Mouse (Mus musculus) liver, postnatal 0 days (tissue): ENCODE measurements around the gene Plch1. TPM values are rescaled to one million over a fixed set of nuclear protein-coding genes. Genes with fewer than 3 reads are reported as not detected.

ENCODE experiments used
- ATAC-seq: fragments of 200-750 bp; cut with Nextera tagmentation; 2 replicates; pipeline ENCODE4 v1.8.0; 2017; ENCODE audit warnings: mild to moderate bottlenecking, moderate library complexity
- DNase-seq: peaks from one replicate; pipeline ENCODE4 v3.0.0-alpha.2; 2016
- H3K27ac ChIP-seq: fragments of 300-500 bp; sonication (generic); 2 replicates; pipeline ENCODE4 v1.5.1; 2014; ENCODE audit warnings: antibody characterized with exemption, moderate library complexity, mild to moderate bottlenecking, low read depth
- H3K27me3 ChIP-seq: fragments of 300-500 bp; sonication (generic); 2 replicates; pipeline ENCODE4 v1.6.1; 2014; ENCODE audit warnings: low read length, control low read depth, mixed read lengths; ENCODE audit not compliant: insufficient read depth
- H3K36me3 ChIP-seq: fragments of 300-500 bp; sonication (generic); replicated peaks from 2 replicates; pipeline ENCODE4 v1.6.1; 2014; ENCODE audit warnings: mild to moderate bottlenecking, control low read depth, low read length, moderate library complexity, mixed read lengths; ENCODE audit not compliant: insufficient read depth
- H3K4me1 ChIP-seq: fragments of 300-500 bp; sonication (generic); 2 replicates; pipeline ENCODE4 v1.6.1; 2014; ENCODE audit warnings: antibody characterized with exemption, mild to moderate bottlenecking, control low read depth; ENCODE audit not compliant: insufficient read depth
- H3K4me2 ChIP-seq: fragments of 300-500 bp; sonication (generic); 2 replicates; pipeline ENCODE4 v1.6.1; 2014; ENCODE audit warnings: low read depth, mild to moderate bottlenecking, low read length, moderate library complexity, mixed read lengths
- H3K4me3 ChIP-seq: fragments of 300-500 bp; sonication (generic); 2 replicates; pipeline ENCODE4 v1.5.1; 2014; ENCODE audit warnings: low read depth, low read length
- H3K9ac ChIP-seq: fragments of 300-500 bp; sonication (generic); replicated peaks from 2 replicates; pipeline ENCODE4 v1.6.1; 2014; ENCODE audit warnings: mild to moderate bottlenecking, moderate library complexity
- H3K9me3 ChIP-seq: fragments of 300-500 bp; sonication (generic); 2 replicates; pipeline ENCODE4 v1.6.1; 2016; ENCODE audit warnings: mild to moderate bottlenecking, control low read depth, low read length, mixed read lengths
- CTCF ChIP-seq: sonication (generic); IDR thresholded peaks from 2 replicates; pipeline ENCODE4 v1.5.1; 2016; ENCODE audit warnings: antibody characterized with exemption, low read depth
- EP300 ChIP-seq: IDR thresholded peaks from 2 replicates; pipeline ENCODE4 v1.6.1; 2016; ENCODE audit warnings: antibody characterized with exemption, low read depth, mild to moderate bottlenecking
- WGBS: fragments of 180-500 bp; shearing (Covaris S2); extraction: QIAGEN DNeasy Blood & Tissue Kit; methylation state at CpG from one replicate; pipeline ENCODE4 v1.1.7; 2014; ENCODE audit not compliant: insufficient replicate concordance; 5-methylcytosine and 5-hydroxymethylcytosine counted together
- polyA plus RNA-seq: library from polyadenylated mRNA; unstranded; fragments of >200 nt; fragmentation: Nextera tagmentation; extraction: Ambion mirVana; gene quantifications from 2 replicates; pipeline ENCODE4 v1.2.1, GENCODE M21; 2015

Plch1 gene
- polyA plus RNA-seq, 1 experiment from 2014 or later = 0.04 TPM

DNA sequence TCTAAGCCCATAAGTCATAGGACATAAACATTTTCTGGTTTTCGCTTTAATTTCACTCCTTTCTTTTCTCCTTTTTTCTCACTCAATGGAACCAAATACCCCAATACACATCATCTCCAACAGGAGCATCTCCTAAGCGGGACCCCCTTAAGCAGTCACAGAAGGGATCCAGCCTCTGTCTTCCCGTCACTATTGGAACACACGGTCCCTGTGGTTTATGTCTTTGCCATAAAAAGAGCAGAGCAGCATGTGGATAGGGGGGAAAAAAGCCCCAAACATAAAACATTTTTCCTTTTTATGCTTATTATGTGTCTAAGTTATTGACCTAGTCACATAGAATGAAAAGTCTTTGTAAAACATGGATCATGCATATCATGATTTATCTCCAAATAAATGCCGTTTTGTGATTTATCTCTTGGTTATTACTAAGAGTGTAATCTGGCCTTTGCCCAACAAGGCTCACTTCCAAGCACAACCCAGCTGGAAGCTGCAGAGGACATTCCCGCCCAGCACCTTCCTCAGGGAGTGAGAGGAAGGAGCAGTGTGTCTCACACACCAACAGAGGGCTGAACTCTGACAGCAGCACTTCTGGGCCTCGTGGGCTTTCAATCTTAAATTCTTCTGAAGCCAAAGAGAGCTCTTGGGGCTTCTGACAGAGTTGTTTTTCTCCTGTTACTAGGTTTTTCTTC, 126.5 kb downstream of the Plch1 start:
- no peak for DNase-seq
- Histone ChIP-seq H3K27ac (no peak overlapping the region), H3K36me3 (no peaks in the 10 kb centered on the region), H3K4me3 (no peak overlapping the region), H3K4me2 (no peak overlapping the region), H3K4me1 (no peaks in the 10 kb centered on the region), H3K27me3 (no peaks in the 10 kb centered on the region), H3K9ac (no peak overlapping the region), H3K9me3 (no peaks in the 10 kb centered on the region)
- ATAC-seq = no peak
- 62% methylated on average over 7 of the region's 7 CpGs for WGBS
- TF ChIP-seq CTCF (no peak), EP300 (no peak)

DNA sequence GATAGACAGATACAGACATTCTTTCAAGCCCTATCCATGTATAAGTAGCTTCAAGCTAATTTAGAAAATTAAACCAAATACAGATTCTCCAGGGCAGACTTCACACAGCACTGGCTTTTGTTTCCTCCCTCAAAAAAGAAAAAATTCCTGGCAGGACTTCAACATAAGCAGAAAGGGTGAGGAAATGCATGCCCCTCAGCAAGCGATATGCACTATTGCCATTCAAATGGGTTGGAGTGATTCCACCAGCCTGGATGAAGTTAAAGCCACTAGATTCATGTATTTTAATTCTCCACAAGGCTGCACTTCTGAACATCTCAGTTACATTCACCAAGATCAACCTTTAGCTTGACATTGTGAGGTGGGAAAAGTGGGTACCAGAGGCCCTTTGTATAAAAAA, 138.5 kb downstream of the Plch1 start:
- TF ChIP-seq CTCF = no peak
- TF ChIP-seq EP300 = no peak
- DNase-seq (no peak), ATAC-seq (no peak)
- no peak overlapping the region for H3K4me2 ChIP-seq
- WGBS = 78% methylated on average over 1 of the region's 1 CpGs
- no peak overlapping the region for H3K27ac ChIP-seq
- H3K36me3 ChIP-seq = no peaks in the 10 kb centered on the region
- H3K9me3 ChIP-seq = no peaks in the 10 kb centered on the region
- H3K9ac ChIP-seq = no peak overlapping the region
- no peaks in the 10 kb centered on the region for H3K4me1 ChIP-seq
- no peaks in the 10 kb centered on the region for H3K27me3 ChIP-seq
- no peak overlapping the region for H3K4me3 ChIP-seq

DNA sequence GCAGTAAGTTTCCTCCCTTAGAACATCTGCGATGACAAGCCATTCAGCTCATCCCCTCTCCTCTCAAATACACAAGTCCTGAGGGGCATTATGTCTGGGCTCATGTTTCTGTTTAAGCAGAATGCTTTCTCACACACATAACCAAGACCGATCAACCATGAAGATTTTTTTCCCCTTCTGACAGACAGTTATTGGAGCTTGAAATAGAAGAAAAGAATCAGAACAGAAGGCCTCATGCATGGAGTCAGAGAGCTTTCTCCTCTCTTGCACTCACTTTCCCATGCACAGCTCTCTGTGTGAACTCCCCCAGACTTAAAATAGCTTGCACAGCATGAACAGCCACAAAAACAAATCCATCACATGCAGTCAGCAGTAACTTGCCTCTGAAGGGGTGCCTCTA, 159.2 kb downstream of the Plch1 start:
- Histone ChIP-seq H3K27me3 (no peaks in the 10 kb centered on the region), H3K27ac (no peak overlapping the region), H3K9me3 (no peaks in the 10 kb centered on the region), H3K36me3 (no peaks in the 10 kb centered on the region), H3K4me1 (no peaks in the 10 kb centered on the region), H3K4me2 (no peak overlapping the region), H3K9ac (no peak overlapping the region), H3K4me3 (no peak overlapping the region)
- ATAC-seq (no peak), DNase-seq (no peak)
- no peak for TF ChIP-seq CTCF
- no peak for TF ChIP-seq EP300
- WGBS = 83% methylated on average over 2 of the region's 2 CpGs

DNA sequence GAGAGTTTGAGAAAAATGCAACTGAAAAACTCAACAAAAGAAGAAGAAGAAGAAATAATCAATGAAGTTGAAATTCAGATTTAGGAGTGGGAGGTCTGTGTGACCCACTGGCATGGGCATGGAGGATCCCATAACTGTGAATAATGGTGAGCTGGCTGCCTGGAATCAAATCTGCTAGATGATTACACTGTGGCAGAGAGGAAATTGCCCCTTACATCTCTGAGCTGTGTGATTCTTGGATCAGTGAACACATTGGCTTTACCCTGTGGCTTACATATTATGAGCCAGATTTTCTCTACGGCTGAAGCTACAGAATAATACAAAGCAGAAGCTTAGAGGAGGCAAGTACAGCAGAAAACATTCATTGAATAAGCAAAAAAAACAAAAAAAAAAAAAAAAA, 170.9 kb downstream of the Plch1 start:
- H3K4me1 ChIP-seq = no peaks in the 10 kb centered on the region
- H3K27ac ChIP-seq = no peak overlapping the region
- DNase-seq (no peak), ATAC-seq (no peak)
- H3K9ac ChIP-seq = no peak overlapping the region
- no peaks in the 10 kb centered on the region for H3K36me3 ChIP-seq
- no peaks in the 10 kb centered on the region for H3K9me3 ChIP-seq
- WGBS = 77% methylated on average over 1 of the region's 1 CpGs
- H3K27me3 ChIP-seq = no peaks in the 10 kb centered on the region
- no peak for TF ChIP-seq CTCF
- TF ChIP-seq EP300 = no peak
- no peak overlapping the region for H3K4me3 ChIP-seq
- no peak overlapping the region for H3K4me2 ChIP-seq

DNA sequence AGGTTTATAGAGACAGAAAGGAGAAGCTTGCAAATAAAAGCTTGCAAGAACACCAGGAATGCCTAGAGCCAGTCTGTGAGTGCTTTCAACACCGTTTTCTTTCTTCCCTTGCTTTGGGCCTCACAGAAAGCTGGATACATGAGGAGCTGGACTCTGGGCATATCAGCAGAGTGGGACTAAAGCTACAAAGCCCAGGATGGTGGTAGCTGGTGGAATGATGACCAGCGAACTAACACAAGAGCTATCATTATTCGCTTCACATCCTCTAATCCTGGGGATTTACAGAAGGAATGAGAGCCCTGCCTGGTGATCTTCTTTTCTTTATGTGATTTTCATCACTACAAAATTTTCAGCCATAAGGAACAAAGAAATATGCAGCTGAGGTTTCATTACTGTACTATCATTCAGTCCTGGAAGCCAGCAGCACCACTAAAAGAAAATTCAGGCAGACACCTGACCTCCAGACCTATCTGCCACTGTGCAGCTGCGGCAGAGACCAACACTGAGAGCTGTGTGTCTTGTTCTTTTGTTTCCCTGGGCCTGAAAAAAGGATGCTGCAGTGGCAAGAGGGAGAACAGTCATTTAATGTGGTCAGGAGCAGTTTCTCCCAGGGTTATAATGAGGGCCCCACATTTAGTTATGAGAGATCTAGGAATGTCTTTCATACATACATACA, 172.5 kb downstream of the Plch1 start:
- no peak for ATAC-seq
- Histone ChIP-seq H3K9me3 (no peaks in the 10 kb centered on the region), H3K9ac (no peak overlapping the region), H3K27ac (no peak overlapping the region), H3K27me3 (no peaks in the 10 kb centered on the region), H3K4me1 (no peaks in the 10 kb centered on the region), H3K36me3 (no peaks in the 10 kb centered on the region), H3K4me2 (no peak overlapping the region), H3K4me3 (no peak overlapping the region)
- 68% methylated on average over 4 of the region's 4 CpGs for WGBS
- DNase-seq = no peak
- no peak for TF ChIP-seq CTCF
- TF ChIP-seq EP300 = no peak

DNA sequence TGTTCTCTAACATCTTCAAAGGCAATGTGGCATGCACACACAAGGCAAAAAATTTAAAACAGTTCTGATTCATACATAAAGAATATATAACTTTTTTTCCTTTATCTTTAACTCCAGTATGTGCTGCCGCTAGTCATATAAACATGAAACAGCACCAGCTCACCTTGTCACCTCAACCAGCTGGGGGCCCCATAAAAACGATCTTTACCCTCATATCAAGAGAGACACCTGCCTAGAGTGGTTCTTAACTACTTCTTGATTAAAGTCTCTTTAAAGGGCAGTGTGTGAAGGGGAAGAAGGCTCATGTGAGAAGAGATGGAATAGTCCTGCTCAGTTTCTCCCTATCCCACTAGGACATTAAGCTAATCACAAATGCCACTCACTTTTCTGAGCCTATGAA, 205.6 kb downstream of the Plch1 start:
- ATAC-seq (no peak), DNase-seq (no peak)
- TF ChIP-seq CTCF = no peak
- TF ChIP-seq EP300 = no peak
- H3K4me1 ChIP-seq = no peaks in the 10 kb centered on the region
- no peaks in the 10 kb centered on the region for H3K36me3 ChIP-seq
- H3K27ac ChIP-seq = no peak overlapping the region
- no peaks in the 10 kb centered on the region for H3K27me3 ChIP-seq
- H3K4me2 ChIP-seq = no peak overlapping the region
- no peak overlapping the region for H3K9ac ChIP-seq
- no peaks in the 10 kb centered on the region for H3K9me3 ChIP-seq
- 63% methylated on average over 2 of the region's 2 CpGs for WGBS
- H3K4me3 ChIP-seq = no peak overlapping the region
